Mouse (Mus musculus): ENCODE measurements around the gene Tmem232.
"Not testable (repeated sequence)": the region's sequence is repeated elsewhere in the genome, so short reads cannot be mapped to it uniquely, and the experiment has no call there.

The Tmem232 gene

DNA sequence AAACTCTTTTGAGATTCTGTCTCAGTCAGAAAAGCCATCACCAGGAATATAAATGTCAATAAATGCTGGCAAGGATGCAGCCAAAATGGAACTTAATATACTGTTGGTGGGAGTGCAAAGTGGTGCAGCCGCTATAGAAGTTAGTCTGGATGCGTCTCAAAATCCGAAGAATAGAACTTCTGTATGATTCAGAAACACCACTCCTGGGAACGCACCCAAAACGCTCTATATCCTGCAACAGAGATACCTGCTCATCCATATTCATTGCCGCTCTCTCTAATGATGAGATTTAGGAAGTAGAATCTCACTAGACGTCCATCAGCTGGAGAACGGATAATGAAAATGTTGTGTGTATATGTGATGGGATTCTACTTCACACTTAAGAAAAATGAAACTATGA lies 290.3 kb downstream of the Tmem232 start:
- DNase-seq (ENCODE audit: inconsistent age in 2 of 2, low spot score in 1 of 2): no peak

DNA sequence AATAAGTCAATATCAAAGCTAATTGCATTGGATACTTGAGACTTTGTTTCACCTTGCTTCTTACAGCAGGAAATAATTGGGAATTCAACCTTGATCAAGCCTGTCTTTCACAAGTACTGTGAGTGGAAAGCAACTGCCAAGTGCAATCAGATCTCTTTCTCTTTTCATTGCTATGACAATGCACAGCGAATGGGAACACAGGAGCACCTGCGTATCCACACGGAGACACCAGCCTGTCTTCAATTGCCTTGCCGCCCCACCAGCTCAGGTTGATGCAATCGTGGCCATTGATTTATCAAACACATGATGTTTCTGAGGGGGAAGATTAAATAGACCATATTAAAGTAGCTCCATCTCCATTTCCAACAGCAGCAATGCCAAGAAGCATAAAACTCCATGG lies 296.9 kb downstream of the Tmem232 start:
- DNase-seq (ENCODE audit: inconsistent age in 2 of 2, low spot score in 1 of 2): no peak

DNA sequence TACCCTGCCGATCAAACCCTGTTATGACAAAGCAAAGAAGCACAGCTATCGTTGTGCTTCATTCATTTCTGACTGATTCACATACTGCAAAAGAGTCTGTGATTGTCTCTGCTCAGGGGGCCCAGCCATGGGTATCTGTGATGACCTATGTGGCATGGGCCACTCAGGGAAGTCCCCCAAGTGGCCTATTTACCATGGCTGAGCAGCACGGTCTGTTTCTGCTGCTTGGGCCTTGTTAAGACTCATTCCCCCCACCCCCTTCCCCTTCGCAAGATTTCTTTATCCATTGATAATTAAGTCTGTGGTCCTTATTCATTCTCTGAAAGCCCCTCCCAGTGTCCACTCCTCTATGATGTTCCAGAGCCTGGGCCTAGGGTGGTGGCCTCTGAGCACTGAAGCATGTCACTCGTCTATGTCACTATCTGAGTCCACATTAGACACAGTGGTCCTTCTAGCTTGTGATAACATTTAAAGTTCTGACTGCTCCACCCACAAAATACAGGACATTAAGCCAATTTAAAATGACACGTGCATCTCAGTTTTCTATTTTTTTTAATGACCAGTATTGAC lies 315.1 kb downstream of the Tmem232 start:
- no peak for DNase-seq (ENCODE audit: inconsistent age in 2 of 2, low spot score in 1 of 2)

- DNase-seq (ENCODE audit: inconsistent age in 2 of 2, low spot score in 1 of 2): not testable (repeated sequence)
These were observed 318.9 kb downstream of the Tmem232 start for GRCm38 (mm10) chr17:65221687-65222086.

All from adrenal gland, adult (tissue).